Mouse (Mus musculus) kidney, postnatal 14 days (tissue): ENCODE data around the gene Pirt.

Source experiments
- DNase-seq: peaks from one replicate; pipeline ENCODE4 v3.0.0; 2022; ENCODE audit warnings: mixed read lengths

Gene Pirt

GRCm38 (mm10) chr11:66911811-66912210 lies at the start of gene Pirt:
Gene Pirt (plus strand): TSS chr11:66911981.
- no peak for DNase-seq

GRCm38 (mm10) chr11:66871701-66872100 lies 40.1 kb upstream of the Pirt start:
- DNase-seq: peak; percentile 20

- DNase-seq: no peak
Measured at GRCm38 (mm10) chr11:66872773-66873470, 38.9 kb upstream of the Pirt start.

DNA sequence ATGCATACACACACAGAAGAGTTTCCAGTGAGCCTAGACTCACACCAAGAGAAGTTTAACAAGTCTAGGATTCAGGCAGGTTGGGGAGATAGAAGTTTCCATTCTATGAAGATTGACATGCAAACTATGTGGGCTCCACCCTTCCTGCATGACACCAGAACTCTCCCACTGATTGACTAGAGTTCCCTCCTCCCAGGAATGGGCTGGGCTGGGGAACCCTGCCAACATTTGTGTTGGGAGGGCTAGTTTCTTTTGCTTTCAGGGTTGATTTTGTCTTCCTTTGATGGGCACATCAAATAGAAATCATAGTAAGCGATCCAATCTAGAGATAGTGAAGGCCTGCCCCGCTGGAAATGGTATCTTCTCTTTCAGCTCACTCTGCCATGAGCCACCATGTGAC lies 30.5 kb upstream of the Pirt start:
- DNase-seq: no peak

GRCm38 (mm10) chr11:66882224-66883040 lies 29.3 kb upstream of the Pirt start:
- DNase-seq: peak; percentile 2

GRCm38 (mm10) chr11:66892536-66892935 lies 19.2 kb upstream of the Pirt start:
- no peak for DNase-seq

DNA sequence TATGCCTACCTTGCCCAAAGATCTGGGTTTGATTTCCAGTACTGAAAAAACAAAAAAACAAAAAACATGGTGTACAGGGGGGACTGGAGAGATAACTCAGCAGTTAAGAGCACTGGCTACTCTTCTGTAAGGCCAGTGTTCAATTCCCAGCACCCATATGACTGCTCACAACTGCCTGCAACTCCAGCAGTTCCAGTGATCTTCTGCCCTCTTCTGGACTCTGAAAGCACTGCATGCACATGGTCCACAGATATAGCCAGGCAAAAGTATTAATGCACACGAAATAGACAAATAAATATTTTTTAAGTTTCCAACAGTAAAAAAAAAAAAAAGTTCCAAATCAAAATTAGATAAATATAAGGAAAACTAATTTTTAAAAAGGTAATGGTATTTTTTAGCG lies 13.0 kb upstream of the Pirt start:
- no peak for DNase-seq

DNA sequence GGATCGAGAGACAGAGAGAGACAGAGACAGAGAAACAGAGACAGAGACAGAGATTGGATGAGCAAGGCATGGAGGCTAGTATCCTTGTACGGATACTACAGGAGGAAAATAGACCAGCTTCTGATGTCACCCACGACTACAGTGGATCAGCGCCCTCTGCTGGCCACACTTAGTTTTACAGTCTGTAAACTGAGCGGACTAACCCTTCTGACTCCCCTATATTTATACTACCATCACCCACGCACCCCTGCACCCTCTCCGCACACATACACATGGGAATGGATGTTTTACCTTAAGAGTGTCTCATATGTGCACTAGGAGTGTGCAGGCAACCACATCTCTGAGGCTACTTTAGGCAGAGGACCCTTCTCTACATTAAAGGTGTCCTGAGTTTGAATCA lies 12.4 kb upstream of the Pirt start:
- DNase-seq: peak; percentile 55

GRCm38 (mm10) chr11:66902801-66903200 lies 9.0 kb upstream of the Pirt start:
- no peak for DNase-seq

DNA sequence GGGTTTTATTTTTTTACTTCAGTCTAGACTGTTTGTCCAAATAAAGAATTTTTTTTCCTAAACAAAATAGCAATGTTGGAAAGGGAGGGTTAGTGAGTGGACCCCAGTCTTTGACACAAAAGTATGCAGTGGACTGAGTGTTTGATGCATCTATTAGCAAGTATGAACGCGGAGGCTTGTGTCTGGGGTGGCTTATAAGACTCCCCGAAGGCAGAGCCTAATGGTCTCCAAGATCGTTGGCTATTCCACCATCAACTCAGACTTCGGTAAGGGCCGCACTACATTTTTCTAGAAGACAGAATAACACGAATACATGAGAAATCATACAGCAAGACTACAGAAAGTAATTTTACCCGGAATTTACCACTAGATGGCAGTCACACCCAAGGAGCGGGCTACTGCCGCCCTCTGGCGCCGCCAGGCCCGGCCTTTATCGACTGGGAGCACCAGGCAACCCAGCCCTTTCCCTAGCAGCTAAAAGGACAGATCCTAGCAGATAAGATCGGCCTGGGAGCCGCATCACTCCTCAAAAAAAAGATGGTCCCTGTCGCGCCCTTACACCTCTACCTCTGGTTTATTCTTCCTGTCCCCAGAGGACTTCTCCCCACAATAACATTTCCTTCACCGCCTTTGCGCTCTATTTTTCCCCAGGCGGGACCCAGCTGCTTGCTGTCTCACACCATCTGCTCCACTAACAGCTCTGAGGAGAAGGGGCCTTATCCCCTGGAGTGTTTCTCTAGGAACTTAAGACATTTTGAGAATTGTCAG lies 6.0 kb upstream of the Pirt start:
- DNase-seq: peak; percentile 75

DNA sequence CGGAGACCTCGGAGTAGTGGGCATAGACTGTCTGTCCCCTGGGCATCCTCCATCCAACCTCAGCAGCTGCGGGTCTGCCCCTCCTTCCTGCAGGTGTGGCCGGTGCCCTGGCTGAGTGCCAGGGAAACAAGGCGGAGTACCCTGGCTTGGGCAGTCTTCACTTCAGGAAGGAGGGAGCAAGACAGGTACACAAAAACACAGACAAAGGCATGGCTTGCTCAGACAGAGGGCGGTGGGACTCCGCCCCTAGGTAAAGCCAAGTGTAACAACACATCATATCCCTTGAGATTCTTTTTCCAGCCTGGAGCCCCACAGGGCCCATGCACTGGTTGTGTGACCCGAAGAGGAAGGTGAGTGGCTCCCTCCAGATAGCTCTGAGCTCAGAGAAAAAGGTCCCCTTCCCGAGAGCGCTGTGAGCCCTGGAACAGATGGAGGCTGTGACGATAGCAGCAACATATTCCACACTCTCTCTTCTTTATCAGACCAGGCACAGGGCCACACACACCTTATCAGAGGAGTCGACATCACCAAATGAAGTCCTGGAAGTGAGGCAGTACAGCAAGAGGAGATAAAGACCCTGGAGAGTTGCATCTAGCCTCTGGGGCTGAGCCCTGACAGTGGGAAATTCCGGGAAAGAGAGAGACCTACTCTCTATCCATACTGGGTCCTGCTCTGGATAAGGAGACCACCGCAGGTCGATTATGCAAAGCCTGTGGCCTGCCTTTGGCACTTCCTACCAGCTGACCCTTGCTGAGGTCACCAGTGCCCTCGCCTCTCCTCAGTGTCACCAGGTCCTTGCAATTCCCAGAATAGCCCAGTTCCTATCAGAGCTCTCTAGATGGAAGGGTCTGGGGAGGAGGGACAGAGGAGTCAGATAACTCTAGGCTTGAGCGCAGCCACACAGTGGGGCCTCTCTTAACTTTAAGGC lies 1.0 kb downstream of the Pirt start:
- DNase-seq: peak; percentile 9

GRCm38 (mm10) chr11:66914249-66914648 lies 2.5 kb downstream of the Pirt start:
- peak; percentile 50 for DNase-seq

DNA sequence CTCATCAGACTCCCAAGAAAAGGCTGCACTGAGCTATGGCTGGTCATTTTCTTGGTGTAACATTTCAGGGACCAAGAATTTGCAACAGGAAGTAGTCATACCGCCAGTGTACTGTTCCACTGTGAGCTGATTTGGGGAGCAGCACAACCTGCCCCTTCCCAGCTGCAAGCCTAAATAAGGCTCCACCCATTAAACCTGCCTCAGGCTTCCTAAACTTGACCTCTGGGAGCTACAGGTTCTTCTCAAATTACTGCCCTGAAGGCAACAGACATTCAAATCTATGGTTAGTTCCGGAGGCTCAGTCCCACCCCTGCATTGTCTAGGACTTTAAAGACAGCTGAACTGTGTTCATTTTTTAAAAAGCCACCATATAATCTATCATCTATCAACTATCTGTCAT lies 8.2 kb downstream of the Pirt start:
- no peak for DNase-seq

- DNase-seq: no peak
Measured at GRCm38 (mm10) chr11:66924095-66924823, 12.5 kb downstream of the Pirt start.

DNA sequence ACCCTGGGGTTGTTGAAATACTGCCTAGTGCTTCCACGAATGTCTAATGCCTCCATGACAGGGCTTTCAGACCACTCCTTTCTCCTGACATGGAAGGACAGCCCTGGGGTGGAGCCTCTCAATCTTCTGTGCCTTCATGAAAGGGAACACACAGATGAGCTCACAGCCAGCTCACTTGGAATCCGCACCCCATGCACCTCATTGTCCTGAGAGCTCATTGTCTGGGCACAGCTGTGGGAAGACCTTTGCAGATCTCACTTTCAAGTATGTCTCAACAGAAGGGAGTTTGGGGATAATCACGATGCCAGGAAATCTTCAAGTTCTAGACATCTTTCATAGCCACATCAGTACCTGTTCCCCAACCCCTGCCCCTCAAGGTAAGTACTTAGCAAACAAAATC lies 16.5 kb downstream of the Pirt start:
- no peak for DNase-seq

DNA sequence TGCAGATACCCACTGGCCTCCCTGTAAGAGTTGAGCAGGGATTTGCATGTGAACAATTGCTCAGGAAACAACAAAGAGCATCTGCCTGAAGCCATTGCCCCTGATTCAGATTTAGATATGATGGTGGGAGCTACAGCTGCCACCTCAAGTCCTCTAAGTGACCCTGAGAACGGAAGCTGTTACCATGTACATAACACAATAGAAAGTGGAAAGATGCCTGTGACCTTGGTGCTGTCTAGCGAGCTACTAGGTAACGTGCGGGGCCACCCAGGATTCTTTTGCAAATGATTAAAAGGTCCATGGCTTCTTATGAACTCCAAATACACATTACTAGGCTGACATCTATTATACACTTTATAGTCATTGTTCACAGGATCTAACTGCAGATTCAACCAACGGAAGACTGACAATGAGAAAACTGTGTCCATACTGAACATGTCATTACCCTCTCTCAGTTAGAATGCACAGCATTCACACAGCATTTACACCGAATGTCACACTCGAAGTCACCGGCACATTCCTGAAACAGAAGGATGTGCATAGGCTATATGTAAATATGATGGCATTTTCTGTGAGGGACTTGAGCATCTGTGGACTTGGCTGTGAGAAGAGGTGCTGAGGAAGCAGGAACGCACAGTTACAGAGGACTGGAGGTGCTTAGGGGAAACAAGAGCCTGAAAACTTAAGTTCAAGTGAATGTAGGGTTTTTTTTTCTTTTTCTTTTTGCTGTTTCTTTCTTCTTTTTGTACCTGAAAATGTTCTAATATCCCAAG lies 21.2 kb downstream of the Pirt start:
- no peak for DNase-seq

DNA sequence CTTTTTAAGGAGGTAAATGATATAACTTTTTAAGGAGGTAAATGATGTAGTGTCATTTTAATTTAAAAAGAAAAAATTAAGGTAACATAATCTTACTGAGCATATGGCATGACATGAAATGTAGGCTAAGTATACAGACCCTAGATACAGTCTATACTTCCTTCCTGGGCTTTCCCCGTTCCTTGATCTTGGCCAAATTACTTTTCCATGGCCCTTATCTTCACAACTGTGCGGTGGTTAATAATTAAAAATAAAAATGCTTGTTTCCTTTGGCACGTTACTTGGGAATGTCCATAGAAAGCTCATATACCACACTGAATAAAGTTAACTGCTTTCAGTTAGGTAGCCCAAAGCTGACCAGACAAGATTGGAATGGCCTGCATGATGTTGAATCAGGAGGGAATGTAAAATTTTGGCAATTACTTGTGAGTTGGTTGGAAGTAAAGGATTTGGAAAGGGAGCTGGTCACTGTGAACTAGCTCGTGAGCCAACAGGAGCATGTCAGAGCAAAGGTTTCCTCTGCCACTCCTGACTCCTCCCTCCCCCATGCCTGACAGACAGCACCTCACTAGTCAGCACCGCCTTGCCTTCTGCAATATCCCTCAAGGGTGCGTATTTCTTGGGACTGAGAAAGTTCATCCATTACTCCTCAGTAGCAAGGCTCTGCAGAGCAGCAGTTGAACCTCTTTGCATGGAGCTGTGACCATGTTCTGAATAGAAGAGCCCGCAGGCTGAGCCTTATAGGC lies 22.8 kb downstream of the Pirt start:
- peak; percentile 20 for DNase-seq

GRCm38 (mm10) chr11:66942011-66942410 lies 30.2 kb downstream of the Pirt start:
- no peak for DNase-seq

GRCm38 (mm10) chr11:66945224-66945767 lies 33.5 kb downstream of the Pirt start:
- no peak for DNase-seq

GRCm38 (mm10) chr11:66946521-66946920 lies 34.7 kb downstream of the Pirt start:
- no peak for DNase-seq
